ENCODE assay signal across 8 mouse cellular contexts in the genomic region with DNA sequence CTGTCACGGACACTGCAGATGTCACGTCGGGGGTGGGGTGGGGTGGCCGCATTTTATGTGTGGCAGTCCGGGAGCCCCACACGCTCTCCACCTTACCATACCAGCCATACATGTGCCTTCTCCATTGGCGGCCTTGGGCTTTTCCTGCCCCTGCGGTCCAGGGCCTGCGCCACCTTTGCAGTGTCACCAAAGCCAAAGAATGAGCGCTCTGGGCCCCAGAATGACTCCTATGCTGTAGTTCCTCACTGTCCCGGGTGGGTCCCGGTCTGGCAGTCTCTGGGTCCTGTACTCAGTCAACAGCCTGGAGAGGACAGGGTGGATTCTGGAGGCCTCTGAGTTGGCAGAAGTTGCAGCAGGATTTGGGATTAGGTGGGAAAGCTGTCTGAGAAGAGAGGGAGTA. TPM values are rescaled to one million over a fixed set of nuclear protein-coding genes. Genes with fewer than 3 reads are reported as not detected.
DNase-seq lines count a peak whose midpoint lies in the region; ATAC-seq and TF ChIP-seq lines count a peak whose summit lies in the region.

Kcng1 (minus strand) TSS at position 155 of the 400 bp plus-strand sequence.

- peak within 1 kb of the TSS; percentile 77 for H3K4me2 ChIP-seq in heart, embryonic 13.5 days
- H3K4me2 ChIP-seq in hindbrain, embryonic 12.5 days (replicated peaks), result peak within 1 kb of the TSS; percentile 91
- peak within 1 kb of the TSS; percentile 59 for H3K4me2 ChIP-seq in liver, embryonic 14.5 days (ENCODE audit: low read depth)

- peaks cover 10% of the 10 kb centered on the region for H3K9me3 ChIP-seq in heart, embryonic 13.5 days
- H3K9me3 ChIP-seq in hindbrain, embryonic 12.5 days (replicated peaks), result peaks cover 5% of the 10 kb centered on the region
- no peaks in the 10 kb centered on the region for H3K9me3 ChIP-seq in liver, embryonic 14.5 days (ENCODE audit: control insufficient read depth, low read length)

- WGBS in heart, embryonic 13.5 days, result 17% methylated on average over 12 of the region's 12 CpGs
- 18% methylated on average over 12 of the region's 12 CpGs for WGBS in hindbrain, embryonic 12.5 days
- 10% methylated on average over 12 of the region's 12 CpGs for WGBS in liver, embryonic 14.5 days (ENCODE audit: insufficient replicate concordance)

- no peak within 1 kb of the TSS for H3K27ac ChIP-seq in heart, embryonic 13.5 days (replicated peaks)
- H3K27ac ChIP-seq in hindbrain, embryonic 12.5 days, result no peak within 1 kb of the TSS
- no peak within 1 kb of the TSS for H3K27ac ChIP-seq in liver, embryonic 14.5 days

- H3K9ac ChIP-seq in heart, embryonic 13.5 days, result peak within 1 kb of the TSS; percentile 64
- H3K9ac ChIP-seq in hindbrain, embryonic 12.5 days, result peak within 1 kb of the TSS; percentile 51
- H3K9ac ChIP-seq in liver, embryonic 14.5 days (replicated peaks), result no peak within 1 kb of the TSS

- no peaks in the 10 kb centered on the region for H3K36me3 ChIP-seq in heart, embryonic 13.5 days
- no peaks in the 10 kb centered on the region for H3K36me3 ChIP-seq in hindbrain, embryonic 12.5 days
- no peaks in the 10 kb centered on the region for H3K36me3 ChIP-seq in liver, embryonic 14.5 days (replicated peaks; ENCODE audit: control insufficient read depth, insufficient read depth, low read depth)

- H3K4me3 ChIP-seq in heart, embryonic 13.5 days, result peak within 1 kb of the TSS; percentile 57
- H3K4me3 ChIP-seq in hindbrain, embryonic 12.5 days, result peak within 1 kb of the TSS; percentile 53
- H3K4me3 ChIP-seq in liver, embryonic 14.5 days (ENCODE audit: insufficient read depth in 1 of 2, low read depth in 2 of 2, low read length in 2 of 2), result peak within 1 kb of the TSS; percentile 20 to 37; a peak in 3 of 4 replicates

- peaks cover 31% of the 10 kb centered on the region for H3K4me1 ChIP-seq in heart, embryonic 13.5 days
- peaks cover 18% of the 10 kb centered on the region for H3K4me1 ChIP-seq in hindbrain, embryonic 12.5 days
- H3K4me1 ChIP-seq in liver, embryonic 14.5 days (replicated peaks; ENCODE audit: control insufficient read depth in 2 of 2, insufficient read depth in 2 of 2, low read length in 1 of 2), result no peaks in the 10 kb centered on the region

- no peak for TF ChIP-seq CTCF in liver, embryonic 14.5 days (IDR thresholded peaks at IDR 0.05; ENCODE audit: low read depth)

- no peak for ATAC-seq in heart, embryonic 13.5 days (ENCODE audit: extremely low read depth, insufficient number of reproducible peaks, low FRiP score, low TSS enrichment)
- 0 out of 2 replicates have a peak, but pooled peaks have one; percentile 21 for ATAC-seq in hindbrain, embryonic 12.5 days (ENCODE audit: low FRiP score)
- no peak for ATAC-seq in liver, embryonic 14.5 days (ENCODE audit: insufficient read depth)
- no peak for ATAC-seq in megakaryocyte-erythroid progenitor cell, adult 5-6 weeks (replicated peaks; ENCODE audit: low FRiP score, low TSS enrichment, poor library complexity, severe bottlenecking)

- H3K27me3 ChIP-seq in heart, embryonic 13.5 days (replicated peaks), result peaks cover 99% of the 10 kb centered on the region
- H3K27me3 ChIP-seq in hindbrain, embryonic 12.5 days, result peaks cover 57% of the 10 kb centered on the region
- H3K27me3 ChIP-seq in liver, embryonic 14.5 days (ENCODE audit: control insufficient read depth, insufficient read depth, low read length), result peaks cover 44% of the 10 kb centered on the region

- DNase-seq in heart, adult 11 months, result no peak
- peak; percentile 21 for DNase-seq in R1 (ENCODE audit: low read depth, low spot score)
- no peak for DNase-seq in liver, embryonic 14.5 days (ENCODE audit: low read depth in 3 of 3, low spot score in 3 of 3)
- no peak for DNase-seq in natural killer cell, adult 2 months (ENCODE audit: low spot score in 2 of 2)
- no peak for DNase-seq in right cerebral cortex, adult 18-20 months

- no peak for TF ChIP-seq EP300 in liver, embryonic 14.5 days (IDR thresholded peaks at IDR 0.05; ENCODE audit: low read depth)

RNA-seq across cellular contexts. Expression of gene Kcng1, which starts in this region (rescaled TPM):
- 0.90 and 0.97 TPM in 2 replicates for polyA plus RNA-seq in heart, embryonic 13.5 days (2015; fragmentation: Nextera tagmentation; extraction: Ambion mirVana)
- polyA plus RNA-seq in hindbrain, embryonic 12.5 days (2016; fragmentation: Nextera tagmentation; extraction: Ambion mirVana), result 1.0 and 1.2 TPM in 2 replicates
- 0.02 and 0.05 TPM in 2 replicates for polyA plus RNA-seq in liver, embryonic 14.5 days (2012; rRNA removed)
- 0.09 and 0.10 TPM in 2 replicates for polyA plus RNA-seq in liver, embryonic 14.5 days (2014; fragmentation: Nextera tagmentation; extraction: Ambion mirVana)
- total RNA-seq in megakaryocyte-erythroid progenitor cell, adult 5-6 weeks (2014; fragmentation: Nextera tagmentation), result not detected in 2 replicates
- total RNA-seq in megakaryocyte-erythroid progenitor cell, adult 5-6 weeks (2017), result 0.05 TPM in 1 of 2 replicates, not detected in the other
